Mouse (Mus musculus) hindbrain, embryonic 11.5 days (tissue): ENCODE data around the gene Gpi1. TPM values are rescaled to one million over a fixed set of nuclear protein-coding genes. Genes with fewer than 3 reads are reported as not detected.
A peak's percentile ranks its signal among the peaks of the same experiment; 100 is the strongest.

Source experiments
- ATAC-seq: fragments of 200-750 bp; cut with Nextera tagmentation; 2 replicates; pipeline ENCODE4 v1.8.0; 2017; ENCODE audit warnings: mild to moderate bottlenecking, moderate TSS enrichment, moderate library complexity; ENCODE audit not compliant: low FRiP score
- DNase-seq: peaks from one replicate; pipeline ENCODE4 v3.0.0-alpha.2; 2015; ENCODE audit warnings: low spot score
- H3K27ac ChIP-seq: fragments of 300-500 bp; sonication (generic); 2 replicates; pipeline ENCODE4 v1.5.1; 2014; ENCODE audit warnings: mild to moderate bottlenecking, low read depth, low read length
- H3K27me3 ChIP-seq: fragments of 300-500 bp; sonication (generic); 2 replicates; pipeline ENCODE4 v1.6.1; 2014; ENCODE audit warnings: mild to moderate bottlenecking, low read length, moderate library complexity, mixed read lengths; ENCODE audit not compliant: control insufficient read depth, insufficient read depth
- H3K36me3 ChIP-seq: fragments of 300-500 bp; sonication (generic); 2 replicates; pipeline ENCODE4 v1.6.1; 2014; ENCODE audit warnings: mild to moderate bottlenecking, low read length, moderate library complexity, mixed read lengths; ENCODE audit not compliant: control insufficient read depth, insufficient read depth
- H3K4me1 ChIP-seq: fragments of 300-500 bp; sonication (generic); replicated peaks from 2 replicates; pipeline ENCODE4 v1.6.1; 2014; ENCODE audit warnings: low read length, mixed read lengths; ENCODE audit not compliant: control insufficient read depth, insufficient read depth
- H3K4me2 ChIP-seq: fragments of 300-500 bp; sonication (generic); replicated peaks from 2 replicates; pipeline ENCODE4 v1.6.1; 2014; ENCODE audit warnings: mild to moderate bottlenecking, low read depth, low read length
- H3K4me3 ChIP-seq: fragments of 300-500 bp; sonication (generic); 2 replicates; pipeline ENCODE4 v1.5.1; 2014; ENCODE audit warnings: low read depth, low read length
- H3K9ac ChIP-seq: fragments of 300-500 bp; sonication (generic); 2 replicates; pipeline ENCODE4 v1.6.1; 2014; ENCODE audit warnings: low read depth, low read length
- H3K9me3 ChIP-seq: fragments of 300-500 bp; sonication (generic); 2 replicates; pipeline ENCODE4 v1.6.1; 2016; ENCODE audit warnings: low read length; ENCODE audit not compliant: control insufficient read depth
- WGBS: fragments of 180-500 bp; shearing (Covaris S2); extraction: QIAGEN DNeasy Blood & Tissue Kit; methylation state at CpG from one replicate; pipeline ENCODE4 v1.1.7; 2014; 5-methylcytosine and 5-hydroxymethylcytosine counted together
- polyA plus RNA-seq: library from polyadenylated mRNA; unstranded; fragments of >200 nt; fragmentation: Nextera tagmentation; extraction: Ambion mirVana; gene quantifications from 2 replicates; pipeline ENCODE4 v1.2.1, GENCODE M21; 2014

Gpi1 gene
- polyA plus RNA-seq, 1 experiment from 2014 or later: 267 TPM

DNA sequence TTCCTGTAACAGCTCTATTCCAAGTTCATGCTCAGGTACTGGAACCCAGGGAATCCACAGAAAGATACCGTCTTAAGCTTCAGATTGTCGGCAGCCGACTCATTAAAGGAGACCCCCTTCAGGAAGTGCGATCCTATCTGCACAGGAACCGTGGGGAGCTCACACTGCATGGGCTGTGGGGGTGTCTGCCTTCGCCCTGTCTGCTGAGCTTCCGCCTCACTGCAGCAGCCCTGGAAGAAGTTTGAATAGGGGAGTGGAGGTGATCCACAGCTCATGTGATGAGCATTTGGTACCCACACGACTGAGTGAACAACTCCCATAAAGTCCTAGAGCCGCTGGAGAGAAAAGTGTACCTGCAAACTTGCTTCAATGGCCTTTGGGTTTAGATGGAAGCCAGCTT, 27.1 kb upstream of the Gpi1 start:
- WGBS: 82% methylated on average over 9 of the region's 9 CpGs
- Histone ChIP-seq H3K4me3 (no peak overlapping the region), H3K27ac (no peak overlapping the region), H3K36me3 (peaks cover 5% of the 10 kb centered on the region), H3K4me1 (no peaks in the 10 kb centered on the region), H3K4me2 (no peak overlapping the region), H3K9me3 (no peaks in the 10 kb centered on the region), H3K9ac (no peak overlapping the region), H3K27me3 (no peaks in the 10 kb centered on the region)
- ATAC-seq (no peak), DNase-seq (no peak)

GRCm38 (mm10) chr7:34255916-34256315, 25.8 kb upstream of the Gpi1 start:
- WGBS: 100% methylated on average over 1 of the region's 1 CpGs
- Histone ChIP-seq H3K4me3 (no peak overlapping the region), H3K9ac (no peak overlapping the region), H3K9me3 (no peaks in the 10 kb centered on the region), H3K4me1 (no peaks in the 10 kb centered on the region), H3K36me3 (peaks cover 5% of the 10 kb centered on the region), H3K4me2 (no peak overlapping the region), H3K27ac (no peak overlapping the region), H3K27me3 (no peaks in the 10 kb centered on the region)
- ATAC-seq (no peak), DNase-seq (no peak)

- Histone ChIP-seq H3K4me1 (no peaks in the 10 kb centered on the region), H3K4me2 (no peak overlapping the region), H3K4me3 (no peak overlapping the region), H3K9ac (no peak overlapping the region), H3K27me3 (no peaks in the 10 kb centered on the region), H3K36me3 (peaks cover 5% of the 10 kb centered on the region), H3K9me3 (no peaks in the 10 kb centered on the region), H3K27ac (no peak overlapping the region)
- 79% methylated on average over 3 of the region's 3 CpGs for WGBS
- ATAC-seq: no peak
- DNase-seq: no peak
These were observed 25.0 kb upstream of the Gpi1 start for GRCm38 (mm10) chr7:34255137-34255536.

GRCm38 (mm10) chr7:34252030-34252429, 21.9 kb upstream of the Gpi1 start:
- Histone ChIP-seq H3K27ac (no peak overlapping the region), H3K4me1 (no peaks in the 10 kb centered on the region), H3K4me3 (no peak overlapping the region), H3K27me3 (no peaks in the 10 kb centered on the region), H3K36me3 (peaks cover 2% of the 10 kb centered on the region; the same call in 1 of the 2 replicates), H3K4me2 (no peak overlapping the region), H3K9ac (no peak overlapping the region), H3K9me3 (no peaks in the 10 kb centered on the region)
- no peak for ATAC-seq
- peak; percentile 40 for DNase-seq
- 83% methylated on average over 2 of the region's 2 CpGs for WGBS

- Histone ChIP-seq H3K4me1 (no peaks in the 10 kb centered on the region), H3K4me3 (no peak within 1 kb of the TSS), H3K9me3 (no peaks in the 10 kb centered on the region), H3K36me3 (no peaks in the 10 kb centered on the region), H3K27ac (no peak within 1 kb of the TSS), H3K9ac (no peak within 1 kb of the TSS), H3K4me2 (no peak within 1 kb of the TSS), H3K27me3 (no peaks in the 10 kb centered on the region)
- 95% methylated on average over 7 of the region's 7 CpGs for WGBS
- ATAC-seq (no peak), DNase-seq (no peak)
These were observed 20.6 kb upstream of the Gpi1 start, which contains the start of gene Gm6096 for GRCm38 (mm10) chr7:34250738-34251137. Gm6096 (plus strand) TSS chr7:34251038.

- H3K4me1 ChIP-seq: no peaks in the 10 kb centered on the region
- no peak overlapping the region for H3K4me3 ChIP-seq
- 90% methylated on average over 3 of the region's 3 CpGs for WGBS
- ATAC-seq (no peak), DNase-seq (no peak)
- peaks cover 7% of the 10 kb centered on the region; the same call in 1 of the 2 replicates for H3K36me3 ChIP-seq
- H3K27me3 ChIP-seq: no peaks in the 10 kb centered on the region
- H3K9me3 ChIP-seq: no peaks in the 10 kb centered on the region
- no peak overlapping the region for H3K9ac ChIP-seq
- H3K4me2 ChIP-seq: no peak overlapping the region
- H3K27ac ChIP-seq: no peak overlapping the region
These were observed 16.8 kb upstream of the Gpi1 start for GRCm38 (mm10) chr7:34246870-34247499.

DNA sequence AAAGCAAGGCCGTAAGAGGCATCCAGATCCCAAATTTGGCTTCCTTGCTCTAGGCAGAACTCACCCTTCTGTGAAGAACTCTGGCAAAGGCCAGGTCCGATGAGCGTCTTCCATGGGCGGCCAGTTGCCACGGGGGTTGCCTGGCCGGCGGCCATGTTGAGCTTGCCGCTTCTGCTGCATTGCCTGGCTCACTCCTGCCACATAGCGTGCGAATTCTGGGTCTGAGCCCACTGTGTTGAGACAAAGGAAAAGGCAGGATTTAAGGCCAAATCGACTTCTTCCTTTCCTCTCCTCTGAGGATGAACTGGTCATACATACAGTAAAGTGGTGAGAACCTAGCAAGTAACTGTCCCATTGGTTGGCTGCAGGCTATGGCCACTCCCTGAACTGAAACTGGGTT, 12.0 kb upstream of the Gpi1 start:
- Histone ChIP-seq H3K27ac (no peak overlapping the region), H3K9me3 (no peaks in the 10 kb centered on the region), H3K9ac (no peak overlapping the region), H3K4me2 (no peak overlapping the region), H3K27me3 (no peaks in the 10 kb centered on the region), H3K36me3 (peaks cover 12% of the 10 kb centered on the region; the same call in 1 of the 2 replicates), H3K4me1 (no peaks in the 10 kb centered on the region), H3K4me3 (no peak overlapping the region)
- 95% methylated on average over 11 of the region's 11 CpGs for WGBS
- no peak for ATAC-seq
- no peak for DNase-seq

GRCm38 (mm10) chr7:34238086-34238485, 8.0 kb upstream of the Gpi1 start:
- H3K9me3 ChIP-seq: no peaks in the 10 kb centered on the region
- H3K9ac ChIP-seq: no peak overlapping the region
- WGBS: 93% methylated on average over 5 of the region's 5 CpGs
- no peak for ATAC-seq
- H3K4me3 ChIP-seq: no peak overlapping the region
- peaks cover 6% of the 10 kb centered on the region; the same call in 1 of the 2 replicates for H3K36me3 ChIP-seq
- no peak for DNase-seq
- no peak overlapping the region for H3K27ac ChIP-seq
- H3K4me2 ChIP-seq: no peak overlapping the region
- H3K27me3 ChIP-seq: no peaks in the 10 kb centered on the region
- H3K4me1 ChIP-seq: no peaks in the 10 kb centered on the region

DNA sequence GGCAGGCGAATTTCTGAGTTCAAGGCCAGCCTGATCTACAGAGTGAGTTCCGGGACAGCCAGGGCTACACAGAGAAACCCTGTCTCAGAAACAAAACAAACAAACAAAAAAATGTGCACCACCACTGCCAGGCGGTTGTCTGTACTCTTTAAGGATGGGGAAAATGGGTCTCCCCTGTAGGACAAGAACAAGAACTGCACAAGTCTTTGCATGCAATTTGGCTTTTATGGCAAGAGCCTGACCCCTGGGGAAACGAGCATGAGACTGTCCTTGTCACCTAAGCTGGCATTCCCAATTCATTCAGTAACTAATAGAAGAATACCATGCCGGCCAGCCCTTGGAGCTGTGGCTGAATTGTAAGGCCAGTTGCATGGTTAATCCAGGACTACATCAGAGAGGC, 5.5 kb upstream of the Gpi1 start:
- ATAC-seq (no peak), DNase-seq (no peak)
- 85% methylated on average over 5 of the region's 5 CpGs for WGBS
- peaks cover 6% of the 10 kb centered on the region; the same call in 1 of the 2 replicates for H3K36me3 ChIP-seq
- H3K4me1 ChIP-seq: no peaks in the 10 kb centered on the region
- no peak overlapping the region for H3K9ac ChIP-seq
- no peak overlapping the region for H3K4me2 ChIP-seq
- no peak overlapping the region for H3K27ac ChIP-seq
- no peaks in the 10 kb centered on the region for H3K9me3 ChIP-seq
- no peak overlapping the region for H3K4me3 ChIP-seq
- no peaks in the 10 kb centered on the region for H3K27me3 ChIP-seq
